Mouse (Mus musculus): ENCODE data around the gene Epha3. TPM values are rescaled to one million over a fixed set of nuclear protein-coding genes. Genes with fewer than 3 reads are reported as not detected.

Epha3 gene
- 1 to 10 TPM in 1 of 26 experiments, not detected in 25; 2.9 TPM for total RNA-seq (2018; cell fraction: chromatin; rRNA removed)
- total RNA-seq (2018; cell fraction: cytosol; rRNA removed): not detected
- total RNA-seq (2018; cell fraction: nucleus; rRNA removed): under 1 TPM in 1 of 26 experiments, not detected in 25; 0.58 TPM
- not detected in 3 replicates for polyA plus RNA-seq (2018)

GRCm38 (mm10) chr16:63863913-63864330 is at the start of gene Epha3:
Gene Epha3 (minus strand): TSS chr16:63864175.
- 2% methylated on average over 27 of the region's 28 CpGs for WGBS (ENCODE audit: missing documents)
- Histone ChIP-seq H3K79me2 (ENCODE audit: inconsistent target) (no peaks in the 10 kb centered on the region), H3K36me3 (ENCODE audit: inconsistent target) (no peaks in the 10 kb centered on the region), H3K27ac (no peak within 1 kb of the TSS), H3K4me3 (ENCODE audit: inconsistent target) (no peak within 1 kb of the TSS)

- H3K79me2 ChIP-seq (ENCODE audit: inconsistent target): no peaks in the 10 kb centered on the region
- H3K27ac ChIP-seq: no peak overlapping the region
- no peak overlapping the region for H3K4me3 ChIP-seq (ENCODE audit: inconsistent target)
- H3K36me3 ChIP-seq (ENCODE audit: inconsistent target): no peaks in the 10 kb centered on the region
- 82% methylated on average over 13 of the region's 13 CpGs for WGBS (ENCODE audit: missing documents)
Measured at GRCm38 (mm10) chr16:63903425-63903824, 39.5 kb upstream of the Epha3 start.

- no peaks in the 10 kb centered on the region for H3K36me3 ChIP-seq (ENCODE audit: inconsistent target)
- H3K27ac ChIP-seq: no peak overlapping the region
- 14% methylated on average over 1 of the region's 1 CpGs for WGBS (ENCODE audit: missing documents)
- no peak overlapping the region for H3K4me3 ChIP-seq (ENCODE audit: inconsistent target)
- H3K79me2 ChIP-seq (ENCODE audit: inconsistent target): no peaks in the 10 kb centered on the region
Measured at GRCm38 (mm10) chr16:63881190-63881589, 17.2 kb upstream of the Epha3 start.

GRCm38 (mm10) chr16:63872313-63872712 is 8.3 kb upstream of the Epha3 start:
- Histone ChIP-seq H3K27ac (no peak overlapping the region), H3K36me3 (ENCODE audit: inconsistent target) (no peaks in the 10 kb centered on the region), H3K79me2 (ENCODE audit: inconsistent target) (no peaks in the 10 kb centered on the region), H3K4me3 (ENCODE audit: inconsistent target) (no peak overlapping the region)
- WGBS (ENCODE audit: missing documents): 5% methylated on average over 7 of the region's 7 CpGs

- Histone ChIP-seq H3K27ac (no peak overlapping the region), H3K79me2 (ENCODE audit: inconsistent target) (no peaks in the 10 kb centered on the region), H3K4me3 (ENCODE audit: inconsistent target) (no peak overlapping the region), H3K36me3 (ENCODE audit: inconsistent target) (no peaks in the 10 kb centered on the region)
- WGBS (ENCODE audit: missing documents): 50% methylated on average over 7 of the region's 7 CpGs
Measured at GRCm38 (mm10) chr16:63864463-63864976, 545 bp upstream of the Epha3 start.

- 11% methylated on average over 12 of the region's 12 CpGs for WGBS (ENCODE audit: missing documents)
Measured at GRCm38 (mm10) chr16:63863181-63863580, 794 bp downstream of the Epha3 start.

GRCm38 (mm10) chr16:63857561-63857960 is 6.4 kb downstream of the Epha3 start:
- no peak overlapping the region for H3K27ac ChIP-seq
- no peaks in the 10 kb centered on the region for H3K79me2 ChIP-seq (ENCODE audit: inconsistent target)
- H3K4me3 ChIP-seq (ENCODE audit: inconsistent target): no peak overlapping the region
- 3% methylated on average over 11 of the region's 11 CpGs for WGBS (ENCODE audit: missing documents)
- H3K36me3 ChIP-seq (ENCODE audit: inconsistent target): no peaks in the 10 kb centered on the region

More at GRCm38 (mm10) chr16:63863181-63863580, 794 bp downstream of the Epha3 start:
- Histone ChIP-seq H3K4me3 (ENCODE audit: inconsistent target) (no peak overlapping the region), H3K36me3 (ENCODE audit: inconsistent target) (no peaks in the 10 kb centered on the region), H3K79me2 (ENCODE audit: inconsistent target) (no peaks in the 10 kb centered on the region), H3K27ac (no peak overlapping the region)

GRCm38 (mm10) chr16:63856658-63857552 is 7.1 kb downstream of the Epha3 start:
- WGBS (ENCODE audit: missing documents): 6% methylated on average over 24 of the region's 33 CpGs
- Histone ChIP-seq H3K27ac (no peak overlapping the region), H3K36me3 (ENCODE audit: inconsistent target) (no peaks in the 10 kb centered on the region), H3K79me2 (ENCODE audit: inconsistent target) (no peaks in the 10 kb centered on the region), H3K4me3 (ENCODE audit: inconsistent target) (no peak overlapping the region)

- Histone ChIP-seq H3K4me3 (ENCODE audit: inconsistent target) (no peak overlapping the region), H3K79me2 (ENCODE audit: inconsistent target) (no peaks in the 10 kb centered on the region), H3K36me3 (ENCODE audit: inconsistent target) (no peaks in the 10 kb centered on the region), H3K27ac (no peak overlapping the region)
- 85% methylated on average over 3 of the region's 3 CpGs for WGBS (ENCODE audit: missing documents)
Measured at GRCm38 (mm10) chr16:63850297-63850696, 13.7 kb downstream of the Epha3 start.

GRCm38 (mm10) chr16:63842911-63843310 is 21.1 kb downstream of the Epha3 start:
- no peaks in the 10 kb centered on the region for H3K79me2 ChIP-seq (ENCODE audit: inconsistent target)
- no peak overlapping the region for H3K4me3 ChIP-seq (ENCODE audit: inconsistent target)
- WGBS (ENCODE audit: missing documents): 91% methylated on average over 2 of the region's 2 CpGs
- H3K36me3 ChIP-seq (ENCODE audit: inconsistent target): no peaks in the 10 kb centered on the region
- H3K27ac ChIP-seq: no peak overlapping the region

- no peak overlapping the region for H3K27ac ChIP-seq
- no peaks in the 10 kb centered on the region for H3K79me2 ChIP-seq (ENCODE audit: inconsistent target)
- H3K36me3 ChIP-seq (ENCODE audit: inconsistent target): no peaks in the 10 kb centered on the region
- H3K4me3 ChIP-seq (ENCODE audit: inconsistent target): no peak overlapping the region
Measured at GRCm38 (mm10) chr16:63837466-63837865, 26.5 kb downstream of the Epha3 start.

- Histone ChIP-seq H3K79me2 (ENCODE audit: inconsistent target) (no peaks in the 10 kb centered on the region), H3K36me3 (ENCODE audit: inconsistent target) (no peaks in the 10 kb centered on the region), H3K27ac (no peak overlapping the region), H3K4me3 (ENCODE audit: inconsistent target) (no peak overlapping the region)
- WGBS (ENCODE audit: missing documents): 62% methylated on average over 2 of the region's 2 CpGs
Measured at GRCm38 (mm10) chr16:63821164-63821563, 42.8 kb downstream of the Epha3 start.

- no peaks in the 10 kb centered on the region for H3K36me3 ChIP-seq (ENCODE audit: inconsistent target)
- WGBS (ENCODE audit: missing documents): 68% methylated on average over 6 of the region's 6 CpGs
- H3K79me2 ChIP-seq (ENCODE audit: inconsistent target): no peaks in the 10 kb centered on the region
- H3K27ac ChIP-seq: no peak overlapping the region
- no peak overlapping the region for H3K4me3 ChIP-seq (ENCODE audit: inconsistent target)
Measured at GRCm38 (mm10) chr16:63817606-63818005, 46.4 kb downstream of the Epha3 start.

- Histone ChIP-seq H3K27ac (no peak overlapping the region), H3K36me3 (ENCODE audit: inconsistent target) (no peaks in the 10 kb centered on the region), H3K4me3 (ENCODE audit: inconsistent target) (no peak overlapping the region), H3K79me2 (ENCODE audit: inconsistent target) (no peaks in the 10 kb centered on the region)
- 60% methylated on average over 1 of the region's 1 CpGs for WGBS (ENCODE audit: missing documents)
Measured at GRCm38 (mm10) chr16:63816672-63817071, 47.3 kb downstream of the Epha3 start.

- Histone ChIP-seq H3K4me3 (ENCODE audit: inconsistent target) (no peak overlapping the region), H3K27ac (no peak overlapping the region), H3K36me3 (ENCODE audit: inconsistent target) (no peaks in the 10 kb centered on the region), H3K79me2 (ENCODE audit: inconsistent target) (no peaks in the 10 kb centered on the region)
- 81% methylated on average over 5 of the region's 5 CpGs for WGBS (ENCODE audit: missing documents)
Measured at GRCm38 (mm10) chr16:63809871-63810270, 54.1 kb downstream of the Epha3 start.
